Mouse (Mus musculus) megakaryocyte-erythroid progenitor cell, adult 5-6 weeks (primary cell): ENCODE measurements at regions not wholly inside any gene's neighbourhood (a gene's known extent, or its start where the extent isn't known, plus 50 kb on each side); places are given as distances from the start of the nearest gene placed in this dataset.

Experiments
- ATAC-seq: replicated peaks from 2 replicates; pipeline ENCODE4 v1.8.0; 2016; ENCODE audit warnings: mild to moderate bottlenecking, inconsistent platforms; ENCODE audit not compliant: severe bottlenecking, poor library complexity, low FRiP score, low TSS enrichment

- no peak for ATAC-seq
These were observed 217.1 kb downstream of the 4933412E24Rik start for GRCm38 (mm10) chr15:59799124-59799815.

GRCm38 (mm10) chr15:59798486-59798885 is 217.9 kb downstream of the 4933412E24Rik start:
- no peak for ATAC-seq

DNA sequence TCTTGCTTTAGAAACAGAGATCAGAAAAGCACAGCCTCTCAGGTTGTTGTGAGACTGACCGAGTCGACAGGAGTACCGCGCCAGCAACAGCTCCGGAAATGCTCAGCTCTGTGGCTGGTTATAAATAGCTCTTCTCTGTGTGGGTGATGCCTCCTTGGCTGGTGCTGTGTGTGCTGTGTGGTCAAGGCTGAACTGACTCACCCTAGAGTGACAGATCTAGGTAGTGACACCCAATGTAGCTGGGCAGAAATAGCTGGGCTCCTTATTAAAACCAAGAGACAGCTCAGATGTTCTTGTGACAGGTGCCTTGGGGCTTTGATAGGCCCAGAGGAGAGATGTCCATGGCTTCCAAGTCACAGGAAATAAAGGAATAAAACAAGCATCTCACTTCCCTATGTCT is 220.7 kb downstream of the 4933412E24Rik start:
- ATAC-seq = 0 out of 2 replicates have a peak, but pooled peaks have one; percentile 47

GRCm38 (mm10) chr15:59794871-59795270 is 221.5 kb downstream of the 4933412E24Rik start:
- ATAC-seq = no peak

GRCm38 (mm10) chr15:59786706-59787425 is 229.5 kb downstream of the 4933412E24Rik start:
- no peak for ATAC-seq

DNA sequence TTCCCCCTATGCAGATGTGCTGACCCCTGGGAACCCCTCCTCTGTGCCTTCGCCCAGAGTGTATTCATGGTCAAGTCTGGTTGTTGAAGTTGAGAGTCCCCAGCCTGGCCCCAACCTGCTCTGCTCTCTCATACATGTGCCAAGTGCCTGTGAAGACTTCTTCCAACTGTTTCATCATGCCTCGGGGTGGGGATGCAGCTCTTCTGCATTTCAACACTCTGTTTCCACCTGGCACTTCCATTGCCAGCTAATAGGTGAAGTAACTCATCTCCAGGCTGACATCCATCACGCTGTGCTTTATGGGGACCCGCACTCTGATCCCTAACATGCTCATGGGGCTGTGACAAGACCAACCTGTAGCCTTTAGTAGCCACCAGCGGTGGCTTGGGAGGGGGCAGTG is 230.4 kb downstream of the 4933412E24Rik start:
- no peak for ATAC-seq

DNA sequence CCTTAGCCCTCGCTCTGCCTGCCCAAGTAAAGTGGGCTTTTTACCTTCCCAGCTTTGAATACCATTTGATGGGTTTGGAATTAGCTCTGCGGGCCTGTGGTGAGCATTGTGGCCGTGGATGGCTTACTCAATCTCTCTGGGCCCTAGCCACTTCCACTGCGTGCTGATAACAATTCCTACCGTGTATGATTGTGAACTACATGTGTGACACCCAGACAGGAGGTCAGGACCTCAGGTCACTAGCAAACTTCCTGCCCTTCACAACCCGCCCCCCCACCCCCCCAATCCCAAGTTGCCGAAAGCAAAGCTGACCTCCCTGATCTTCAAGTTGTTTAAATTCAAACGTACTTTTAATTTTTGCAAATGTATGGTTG is 231.9 kb downstream of the 4933412E24Rik start:
- ATAC-seq = no peak

DNA sequence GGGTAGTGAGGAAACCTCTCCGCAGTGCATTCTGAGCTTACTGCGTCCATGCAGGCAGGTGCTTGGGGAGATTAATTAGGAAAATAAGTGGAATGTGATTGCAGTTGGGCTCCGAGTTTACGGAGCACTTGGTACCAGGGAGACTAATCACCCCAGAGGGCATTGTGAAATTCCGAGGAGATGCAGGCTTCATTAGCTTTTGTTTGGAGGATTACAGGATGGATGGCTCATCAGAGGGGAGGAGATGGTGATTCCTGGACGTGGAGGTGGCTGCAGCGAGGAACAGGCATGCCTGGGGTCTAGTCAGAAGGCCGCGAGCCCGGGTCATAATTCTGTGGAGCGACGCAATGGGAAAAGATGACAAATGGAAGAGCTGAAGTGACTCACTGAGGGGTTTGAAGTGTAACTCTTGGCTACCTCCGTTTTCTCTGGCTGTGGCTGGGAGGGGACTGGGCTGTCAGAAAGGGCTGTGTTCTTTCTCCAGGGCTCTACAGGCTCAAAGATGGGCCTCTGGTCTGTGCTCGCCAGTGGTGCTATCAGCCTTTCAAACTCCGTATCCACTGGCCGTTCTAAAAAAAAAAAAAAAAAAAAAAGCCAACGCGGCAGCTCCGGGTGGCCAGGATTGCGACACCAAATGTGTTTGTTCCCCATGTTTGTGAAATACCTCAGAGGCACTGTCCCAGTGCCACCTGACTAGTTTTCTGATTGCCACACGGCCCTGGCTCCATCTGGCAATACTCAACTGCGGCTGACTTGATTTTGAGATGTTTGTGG is 232.4 kb downstream of the 4933412E24Rik start:
- ATAC-seq = no peak

- ATAC-seq = no peak
These were observed 233.0 kb downstream of the 4933412E24Rik start for GRCm38 (mm10) chr15:59783393-59783781.

DNA sequence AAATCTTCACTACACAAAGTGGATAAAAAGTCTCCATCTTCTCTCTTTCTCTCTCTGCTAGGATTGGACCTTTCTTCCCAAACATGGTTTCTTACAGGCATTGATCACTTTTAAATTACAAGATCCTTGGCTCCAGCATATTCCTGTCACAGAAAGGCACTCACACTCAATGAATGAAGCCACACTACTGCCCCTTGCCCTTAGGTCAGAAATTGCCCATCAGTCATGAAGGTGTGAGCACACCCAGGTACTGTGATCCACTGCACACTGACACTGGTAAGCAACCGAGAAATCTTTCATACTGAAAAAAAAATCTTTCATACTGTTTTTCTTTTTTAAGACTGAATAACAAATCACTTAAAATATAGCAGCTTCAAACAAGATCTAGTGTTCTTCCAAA is 235.9 kb downstream of the 4933412E24Rik start:
- no peak for ATAC-seq

GRCm38 (mm10) chr15:59777307-59777871 is 239.0 kb downstream of the 4933412E24Rik start:
- ATAC-seq = no peak

DNA sequence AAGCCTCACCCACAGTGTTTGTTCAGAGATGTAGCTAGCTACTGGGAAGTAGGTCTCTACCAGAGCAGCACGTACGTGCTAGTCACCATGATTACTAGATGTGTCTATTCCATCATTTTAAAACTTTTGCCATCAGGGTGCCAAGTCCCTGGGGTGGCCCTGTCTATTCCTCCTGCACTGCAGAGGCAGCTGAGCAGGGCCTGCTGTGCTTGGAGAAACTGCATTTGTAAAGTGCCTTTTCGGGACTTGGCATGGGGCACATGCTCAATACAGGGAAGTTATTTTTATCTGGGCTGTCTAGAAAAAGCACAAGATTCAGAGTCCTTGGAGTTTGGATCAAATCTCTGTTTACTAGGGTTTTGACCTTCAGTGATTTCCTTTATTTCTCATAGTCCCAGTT is 240.6 kb downstream of the 4933412E24Rik start:
- ATAC-seq = no peak

DNA sequence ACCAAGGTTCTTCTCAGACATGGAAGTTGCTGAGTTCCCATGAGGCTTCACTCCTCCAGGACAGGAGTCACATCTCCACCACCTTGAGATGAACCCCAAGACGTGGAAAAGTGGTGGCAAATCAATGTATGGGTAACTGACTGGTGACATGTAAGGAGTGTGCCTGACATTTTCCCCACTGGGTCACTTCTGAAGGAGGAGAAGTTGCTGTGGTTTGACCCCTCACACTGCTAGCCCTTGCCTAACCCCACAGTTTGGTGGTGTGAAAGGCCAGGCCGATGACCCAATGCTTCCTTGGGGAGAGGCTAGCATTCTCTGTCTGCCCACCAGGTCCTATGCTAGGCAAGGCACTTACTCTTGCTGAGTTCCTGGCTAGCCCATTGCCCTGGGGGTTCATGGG is 242.4 kb downstream of the 4933412E24Rik start:
- no peak for ATAC-seq

GRCm38 (mm10) chr15:59772595-59772994 is 243.8 kb downstream of the 4933412E24Rik start:
- ATAC-seq = no peak

GRCm38 (mm10) chr15:59762061-59762460 is 254.4 kb downstream of the 4933412E24Rik start:
- ATAC-seq = no peak

DNA sequence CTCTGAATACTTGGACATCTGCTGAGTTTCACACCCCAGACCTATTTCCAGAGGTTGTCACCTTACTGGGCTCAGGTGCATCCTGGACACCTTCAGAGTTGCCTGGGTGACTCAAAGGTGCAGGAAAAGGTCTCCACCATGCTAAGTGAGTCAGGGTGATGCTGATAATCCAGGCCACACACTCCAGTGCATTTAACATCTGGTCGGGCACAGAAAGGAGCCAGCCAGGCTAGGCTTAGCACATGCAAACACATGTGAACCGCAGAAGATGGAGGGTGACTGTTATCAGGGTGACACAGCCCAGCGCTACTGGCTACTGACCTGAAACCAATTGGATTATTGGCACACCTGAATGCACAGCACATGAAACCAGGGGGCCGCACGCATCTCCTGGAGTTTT is 255.9 kb downstream of the 4933412E24Rik start:
- no peak for ATAC-seq

DNA sequence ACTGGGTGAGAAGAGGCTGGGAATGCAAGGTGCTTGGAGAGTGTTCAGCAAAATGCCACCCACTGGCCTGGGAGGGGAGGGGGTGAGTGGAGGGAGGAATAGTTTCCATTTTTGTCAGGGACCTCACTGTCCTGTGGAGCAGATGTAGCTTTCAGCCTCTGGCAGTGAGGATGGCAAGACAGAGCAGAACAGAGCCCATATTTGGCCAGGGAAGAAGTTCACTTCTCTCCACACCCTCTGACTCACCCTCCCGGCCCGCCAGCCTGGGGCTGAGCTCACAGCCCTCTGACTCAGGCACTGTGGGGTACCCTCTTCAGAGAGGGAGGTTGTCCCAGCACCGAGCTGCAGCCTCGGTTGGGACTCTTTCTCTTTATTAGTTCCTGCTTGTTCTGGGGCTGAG is 256.8 kb downstream of the 4933412E24Rik start:
- no peak for ATAC-seq

- ATAC-seq = no peak
These were observed 257.4 kb downstream of the 4933412E24Rik start for GRCm38 (mm10) chr15:59758971-59759370.

DNA sequence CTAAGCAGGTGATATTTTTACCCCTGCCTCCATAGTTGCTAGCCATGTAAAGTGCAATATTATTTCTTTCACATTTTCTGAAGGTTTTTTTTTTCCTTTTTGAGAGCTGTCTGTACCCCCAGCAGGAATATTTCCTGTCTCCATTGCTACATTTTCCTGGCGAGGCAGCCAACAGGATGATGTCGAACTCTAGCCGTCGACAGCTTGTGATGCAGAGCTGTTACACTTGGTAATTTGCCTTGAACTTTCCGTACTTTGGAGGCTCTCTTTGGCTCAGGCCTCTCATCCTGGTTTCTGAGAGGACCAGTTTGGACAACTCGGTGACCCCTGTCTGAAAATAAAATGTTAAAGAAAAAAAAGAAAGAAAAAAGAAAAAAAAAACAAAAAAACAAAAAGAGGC is 260.3 kb downstream of the 4933412E24Rik start:
- ATAC-seq = no peak

DNA sequence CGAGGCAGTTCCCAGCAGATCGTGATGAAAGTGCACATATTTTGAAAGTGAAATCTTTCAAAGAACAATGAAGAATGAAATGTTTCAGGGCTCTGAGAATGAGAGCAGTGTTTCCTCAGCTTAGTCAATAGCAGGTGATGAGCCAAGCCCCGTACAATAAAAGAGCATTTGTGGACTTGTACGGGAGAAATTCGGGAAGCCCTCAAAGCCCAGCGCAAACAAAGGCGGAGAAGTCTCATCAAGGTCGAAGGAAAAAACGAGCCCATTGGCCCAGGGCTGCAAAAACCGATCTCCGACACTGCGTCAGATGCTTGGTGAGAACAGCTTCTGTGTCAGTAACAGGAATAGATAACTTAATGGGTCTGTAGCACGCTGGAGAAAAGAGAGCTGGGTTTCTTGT is 261.5 kb downstream of the 4933412E24Rik start:
- ATAC-seq = no peak
